Mouse (Mus musculus): ENCODE measurements around the gene Cyp2c55.

Cyp2c55 gene

GRCm38 (mm10) chr19:39006715-39007114 is at the start of gene Cyp2c55:
Gene Cyp2c55 (plus strand): TSS chr19:39007019.
- DNase-seq (ENCODE audit: low spot score) = no peak

- no peak for DNase-seq (ENCODE audit: low spot score)
Measured at GRCm38 (mm10) chr19:38970741-38971140, 36.1 kb upstream of the Cyp2c55 start.

- DNase-seq (ENCODE audit: low spot score) = no peak
Measured at GRCm38 (mm10) chr19:38972581-38972980, 34.2 kb upstream of the Cyp2c55 start.

GRCm38 (mm10) chr19:38973666-38974065 is 33.2 kb upstream of the Cyp2c55 start:
- DNase-seq (ENCODE audit: low spot score) = no peak

- no peak for DNase-seq (ENCODE audit: low spot score)
Measured at GRCm38 (mm10) chr19:38976269-38976668, 30.6 kb upstream of the Cyp2c55 start.

- DNase-seq (ENCODE audit: low spot score) = peak; percentile 71
Measured at GRCm38 (mm10) chr19:38981966-38982365, 24.9 kb upstream of the Cyp2c55 start.

GRCm38 (mm10) chr19:38998248-38998647 is 8.6 kb upstream of the Cyp2c55 start:
- DNase-seq (ENCODE audit: low spot score) = no peak

- DNase-seq (ENCODE audit: low spot score) = no peak
Measured at GRCm38 (mm10) chr19:38998676-38999075, 8.1 kb upstream of the Cyp2c55 start.

GRCm38 (mm10) chr19:39005132-39005531 is 1.7 kb upstream of the Cyp2c55 start:
- DNase-seq (ENCODE audit: low spot score) = no peak

- DNase-seq (ENCODE audit: low spot score) = no peak
Measured at GRCm38 (mm10) chr19:39057928-39058327, 51.1 kb downstream of the Cyp2c55 start.

- DNase-seq (ENCODE audit: low spot score) = no peak
Measured at GRCm38 (mm10) chr19:39060719-39061118, 53.9 kb downstream of the Cyp2c55 start, which contains the start of gene Cyp2c65. Gene Cyp2c65 (plus strand): TSS chr19:39061015.
